Mouse (Mus musculus): ENCODE data around the gene Gucd1. TPM values are rescaled to one million over a fixed set of nuclear protein-coding genes. Genes with fewer than 3 reads are reported as not detected.
"Not testable (repeated sequence)": the region's sequence is repeated elsewhere in the genome, so short reads cannot be mapped to it uniquely, and the experiment has no call there.

Gucd1 gene
- total RNA-seq, 4 experiments from 2014 or later = 46.7 to 68.3 (median 56.0) TPM

DNA sequence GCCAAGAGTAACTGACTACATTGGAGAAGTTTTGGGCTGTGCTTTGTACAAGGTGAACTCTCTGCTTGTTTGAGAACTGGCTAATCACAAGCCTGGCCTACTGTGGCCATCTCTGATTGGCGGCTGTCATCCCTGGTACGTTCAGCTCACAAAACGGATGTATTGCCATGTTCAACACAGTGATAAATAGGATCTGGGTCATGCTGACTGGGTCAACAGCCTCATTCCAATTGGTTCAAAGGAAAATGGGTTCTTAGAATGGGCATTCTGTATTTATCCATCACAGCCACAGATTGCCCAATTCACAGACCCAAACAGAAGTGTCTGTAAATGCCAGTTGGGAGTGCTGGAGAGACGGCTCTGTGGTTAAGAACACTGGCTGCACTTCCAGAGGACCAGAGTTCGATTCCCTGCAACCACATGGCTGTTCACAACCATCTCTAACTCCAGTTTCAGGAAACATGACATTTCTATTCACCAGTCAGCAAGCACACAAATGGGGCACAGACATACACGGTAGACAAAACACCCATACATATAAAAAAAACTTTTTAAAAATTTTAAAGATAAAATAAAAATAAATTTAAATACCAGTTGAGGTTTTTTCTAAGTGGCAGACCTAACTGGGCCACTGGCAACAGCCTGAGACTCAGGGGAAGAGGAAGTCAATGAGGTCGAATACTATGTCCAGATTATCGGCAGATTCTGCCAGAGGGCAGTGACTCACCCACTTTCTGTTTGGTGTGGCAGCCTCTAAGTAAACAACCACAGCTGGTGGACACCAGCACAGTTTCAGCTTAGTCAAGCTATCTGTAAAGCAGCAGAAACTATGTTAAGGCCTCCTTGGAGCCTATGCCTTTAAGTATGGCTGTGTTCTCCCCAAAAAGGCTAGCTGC lies 13.3 kb downstream of the Gucd1 start:
- DNase-seq (ENCODE audit: low spot score in 2 of 2) = no peak

DNA sequence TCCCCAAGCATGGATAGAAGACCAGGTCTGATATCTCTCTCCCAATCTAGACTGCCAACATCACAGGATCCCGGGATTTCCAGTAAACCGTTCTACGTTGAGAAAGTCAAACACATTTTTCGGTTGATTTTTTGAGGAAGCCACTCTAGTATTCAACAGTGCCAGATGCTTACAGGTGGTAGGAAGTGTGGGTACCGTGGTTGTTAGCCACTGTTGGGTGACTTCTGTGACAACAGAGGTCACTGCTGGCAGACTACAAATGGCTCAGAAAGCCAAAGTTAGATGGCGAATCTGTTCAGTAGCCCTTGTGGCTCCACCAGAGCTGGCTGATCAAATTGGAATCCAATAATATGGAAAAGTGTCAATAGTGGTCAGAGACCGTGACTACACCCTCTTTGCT lies 14.1 kb downstream of the Gucd1 start:
- no peak for DNase-seq (ENCODE audit: low spot score in 2 of 2)

DNA sequence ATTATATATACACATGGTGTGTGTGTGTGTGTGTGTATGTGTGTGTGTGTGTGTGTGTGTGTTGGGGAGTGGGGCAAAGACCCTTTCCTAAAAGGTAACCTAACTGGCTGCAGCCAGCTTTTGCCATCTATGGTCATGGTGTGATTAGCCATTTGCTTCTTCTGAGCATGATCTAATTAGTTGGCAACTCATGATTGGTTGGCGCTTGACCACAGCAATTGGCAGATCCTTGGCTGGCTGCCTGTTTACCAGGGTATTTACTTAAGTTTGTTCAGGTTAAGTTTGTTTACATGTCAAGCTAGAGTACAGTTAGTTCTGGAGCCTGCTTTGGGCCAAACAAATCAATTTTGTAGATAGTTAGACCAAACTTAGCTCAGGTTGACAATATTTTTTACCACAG lies 16.1 kb downstream of the Gucd1 start:
- DNase-seq (ENCODE audit: low spot score in 2 of 2) = no peak

DNA sequence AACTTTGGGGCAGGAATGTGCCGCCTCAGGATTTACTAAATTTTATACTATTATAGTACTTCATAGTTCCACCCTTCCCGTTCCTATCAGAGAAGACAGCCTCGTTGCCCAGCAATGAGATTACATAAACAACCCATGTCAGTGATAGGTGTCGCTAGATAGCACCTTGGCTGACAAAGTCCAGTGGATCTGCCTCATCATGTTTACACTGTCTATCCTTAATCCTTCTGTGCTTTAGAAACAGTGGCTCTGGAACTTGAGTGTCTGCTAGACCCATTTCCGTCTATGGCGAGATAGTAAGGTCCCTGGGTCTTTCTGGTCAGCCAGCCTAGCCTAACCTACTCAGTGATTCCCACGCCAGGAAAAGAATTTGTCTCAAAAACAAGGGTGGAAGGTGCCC lies 17.4 kb downstream of the Gucd1 start:
- DNase-seq (ENCODE audit: low spot score in 2 of 2) = no peak

DNA sequence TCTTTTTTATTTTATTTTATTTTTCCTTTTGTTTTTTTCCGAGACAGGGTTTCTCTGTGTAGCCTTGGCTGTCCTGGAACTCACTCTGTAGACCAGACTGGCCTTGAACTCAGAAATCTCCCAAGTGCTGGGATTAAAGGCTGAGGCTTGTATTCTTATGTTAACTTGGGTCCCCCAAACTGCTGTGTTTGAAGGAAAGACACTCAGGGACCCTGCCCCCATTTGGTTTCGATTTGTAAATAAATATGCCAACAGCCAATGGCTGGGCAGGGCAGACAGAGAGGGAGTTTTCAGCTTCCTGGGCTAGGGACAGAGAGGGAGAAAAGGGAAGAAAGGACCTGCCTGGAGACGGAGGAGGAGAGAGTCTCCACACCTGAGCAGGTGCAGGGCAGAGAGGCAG lies 18.0 kb downstream of the Gucd1 start:
- DNase-seq (ENCODE audit: low spot score in 2 of 2) = no peak

DNA sequence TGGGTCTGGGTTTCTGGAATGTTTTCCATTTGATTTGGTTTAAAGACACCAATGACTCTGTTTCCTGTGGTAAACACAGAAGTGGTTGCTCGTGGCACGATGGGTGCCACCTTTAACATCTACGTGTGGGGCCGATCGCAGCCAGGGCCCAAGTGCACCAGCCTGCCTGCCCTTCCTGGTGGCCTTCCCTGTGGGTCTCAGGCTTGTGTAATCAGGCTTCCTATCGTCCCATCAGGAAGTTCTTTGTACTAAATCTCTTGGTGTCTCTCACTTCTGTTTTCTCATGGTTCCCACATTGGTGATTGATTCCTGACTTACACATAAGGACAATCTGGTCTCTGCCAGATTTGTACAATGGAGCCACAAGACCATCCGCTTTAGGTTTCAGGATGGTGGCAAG lies 18.6 kb downstream of the Gucd1 start:
- not testable (repeated sequence) for DNase-seq (ENCODE audit: low spot score in 2 of 2)

DNA sequence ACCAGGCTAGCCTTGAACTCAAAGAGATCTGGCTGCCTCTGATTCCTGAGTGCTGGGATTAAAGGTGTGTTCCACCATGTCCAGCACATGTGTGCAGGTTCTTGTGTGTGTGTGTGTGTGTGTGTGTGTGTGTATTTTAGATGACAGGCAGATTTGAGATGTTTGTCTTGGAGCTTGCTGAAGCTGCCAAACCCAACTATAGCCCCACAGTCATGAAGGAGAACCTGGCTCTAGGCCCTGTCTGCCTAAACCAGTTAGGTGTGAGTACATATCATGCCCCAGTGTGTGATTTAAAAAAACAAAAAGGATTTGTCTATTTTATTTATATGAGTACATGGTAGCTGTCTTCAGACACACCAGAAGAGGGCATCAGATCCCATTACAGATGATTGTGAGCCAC lies 21.9 kb downstream of the Gucd1 start:
- no peak for DNase-seq (ENCODE audit: low spot score in 2 of 2)

DNA sequence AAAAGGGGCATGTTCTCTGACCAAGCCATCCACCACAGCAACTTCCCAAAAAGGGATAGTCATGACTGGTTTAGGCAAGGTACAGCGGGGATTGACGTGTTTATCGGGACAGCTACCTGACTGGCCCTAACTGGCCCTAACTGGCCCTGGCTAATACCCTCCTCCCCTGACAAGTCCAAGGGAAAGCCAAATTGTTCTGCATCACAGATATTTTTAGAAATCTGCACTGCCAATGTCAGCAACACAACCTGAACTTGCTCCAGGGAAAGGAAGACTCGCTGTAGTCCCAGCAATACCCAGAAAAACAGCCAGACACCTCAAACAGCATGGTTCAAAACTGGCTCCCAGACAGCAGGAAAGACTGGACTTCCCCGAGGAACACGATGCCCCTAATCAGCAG lies 22.5 kb downstream of the Gucd1 start:
- DNase-seq (ENCODE audit: low spot score in 2 of 2) = peak in 1 of 2 experiments; percentile 48

DNA sequence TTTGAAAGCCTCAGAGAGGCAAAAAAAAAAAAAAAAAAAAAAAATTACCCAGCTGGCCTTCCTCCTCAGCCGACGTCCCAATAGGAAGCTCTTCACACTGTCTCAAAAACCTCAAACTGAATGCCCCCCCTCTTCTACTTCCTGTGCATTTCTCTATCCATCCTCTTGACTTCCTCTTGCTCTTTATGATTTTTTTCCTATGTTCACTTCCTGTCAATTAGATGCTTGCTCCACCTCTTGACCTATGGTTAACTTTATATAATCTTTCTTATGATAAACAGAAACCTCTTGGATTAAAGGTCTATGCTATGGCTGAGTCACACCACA lies 25.9 kb downstream of the Gucd1 start:
- DNase-seq (ENCODE audit: low spot score in 2 of 2) = no peak

DNA sequence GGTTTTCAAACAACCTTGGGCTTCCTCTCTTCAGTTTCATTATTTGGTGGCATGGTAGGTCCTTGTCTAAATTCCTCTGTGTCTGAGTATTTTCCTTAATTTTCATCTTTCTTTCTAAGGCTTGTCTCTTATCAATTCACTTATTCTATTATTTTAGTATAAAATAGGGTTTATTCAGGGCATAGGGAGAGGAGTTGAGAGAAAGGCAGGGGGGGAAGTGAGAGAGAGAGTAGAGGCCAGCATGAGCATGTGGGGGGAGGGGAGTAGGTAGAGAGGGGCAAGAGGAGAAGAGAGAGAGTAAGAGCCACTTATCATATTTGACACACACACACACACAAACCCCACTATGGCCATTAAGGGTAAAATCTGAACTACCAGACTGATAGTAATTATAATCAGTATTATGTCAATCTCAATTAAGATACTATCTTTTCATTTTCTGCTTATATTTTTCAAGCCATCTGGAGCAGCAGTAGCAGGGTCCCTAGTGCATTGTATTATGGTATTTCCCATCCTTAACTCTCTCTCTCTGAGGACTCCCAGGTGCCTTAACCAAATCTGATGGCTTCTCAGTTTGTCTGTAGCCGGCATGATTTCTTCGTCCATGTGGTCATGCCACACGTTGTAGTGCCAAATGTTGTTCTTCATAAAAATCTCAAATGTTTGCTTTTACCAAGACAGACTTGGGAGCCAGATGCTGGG lies 26.4 kb downstream of the Gucd1 start:
- DNase-seq (ENCODE audit: low spot score in 2 of 2) = no peak

DNA sequence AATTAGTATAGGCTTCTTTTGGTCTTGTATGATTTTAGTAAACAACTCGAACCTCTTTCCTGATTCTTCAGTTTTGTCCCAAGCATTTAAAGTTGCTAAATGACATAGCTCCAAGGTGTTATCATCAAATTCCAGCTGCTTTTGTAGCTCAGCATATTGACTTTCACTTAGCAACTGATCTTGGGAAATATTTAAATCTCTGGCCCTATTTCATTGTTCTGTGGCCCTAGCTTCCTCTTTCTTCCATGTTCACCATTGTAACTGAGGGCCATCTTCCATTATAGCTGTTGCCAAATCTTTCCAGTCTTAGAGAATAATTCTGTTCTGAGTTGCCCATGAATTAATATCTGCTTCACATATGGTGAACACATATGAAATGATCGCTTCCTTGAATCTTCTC lies 27.0 kb downstream of the Gucd1 start:
- no peak for DNase-seq (ENCODE audit: low spot score in 2 of 2)

DNA sequence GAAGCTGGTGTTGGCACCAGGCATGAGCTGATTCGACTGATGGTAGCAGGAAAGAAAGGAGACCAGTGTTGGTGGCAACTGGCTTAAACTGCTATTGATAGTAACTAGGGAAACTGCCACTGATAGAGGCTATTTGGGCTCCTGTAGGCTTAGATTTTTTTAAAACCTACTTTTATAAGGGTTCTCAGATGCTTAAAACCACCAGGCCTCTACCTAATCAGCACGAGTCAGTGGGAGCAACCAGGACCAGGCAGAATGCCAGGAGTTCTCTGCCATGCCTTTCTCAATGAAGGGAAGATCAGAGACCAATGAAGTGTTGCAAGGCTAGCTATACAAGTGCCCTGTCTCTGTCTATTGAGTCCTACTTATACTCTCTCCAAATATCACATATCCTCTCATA lies 28.2 kb downstream of the Gucd1 start:
- no peak for DNase-seq (ENCODE audit: low spot score in 2 of 2)

DNA sequence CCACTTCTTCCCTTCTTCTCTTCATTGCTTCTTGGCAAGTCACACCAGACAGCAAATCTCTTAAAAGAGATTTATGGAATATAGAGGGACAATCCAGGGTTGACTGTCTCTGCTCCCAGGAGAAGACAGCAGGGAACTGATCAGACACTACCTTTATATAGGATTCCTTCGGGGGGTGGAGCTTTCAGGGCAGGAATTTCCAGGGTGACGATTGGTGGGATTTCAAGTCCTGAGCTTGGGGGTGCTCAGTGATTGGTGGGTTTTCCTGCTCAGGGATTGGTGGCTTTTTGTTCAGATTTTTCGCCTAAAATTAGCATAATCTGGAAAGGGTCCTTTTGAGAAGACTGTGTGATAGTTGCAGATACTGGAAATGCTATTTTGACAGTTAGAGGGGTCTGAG lies 30.6 kb downstream of the Gucd1 start:
- DNase-seq (ENCODE audit: low spot score in 2 of 2) = no peak

DNA sequence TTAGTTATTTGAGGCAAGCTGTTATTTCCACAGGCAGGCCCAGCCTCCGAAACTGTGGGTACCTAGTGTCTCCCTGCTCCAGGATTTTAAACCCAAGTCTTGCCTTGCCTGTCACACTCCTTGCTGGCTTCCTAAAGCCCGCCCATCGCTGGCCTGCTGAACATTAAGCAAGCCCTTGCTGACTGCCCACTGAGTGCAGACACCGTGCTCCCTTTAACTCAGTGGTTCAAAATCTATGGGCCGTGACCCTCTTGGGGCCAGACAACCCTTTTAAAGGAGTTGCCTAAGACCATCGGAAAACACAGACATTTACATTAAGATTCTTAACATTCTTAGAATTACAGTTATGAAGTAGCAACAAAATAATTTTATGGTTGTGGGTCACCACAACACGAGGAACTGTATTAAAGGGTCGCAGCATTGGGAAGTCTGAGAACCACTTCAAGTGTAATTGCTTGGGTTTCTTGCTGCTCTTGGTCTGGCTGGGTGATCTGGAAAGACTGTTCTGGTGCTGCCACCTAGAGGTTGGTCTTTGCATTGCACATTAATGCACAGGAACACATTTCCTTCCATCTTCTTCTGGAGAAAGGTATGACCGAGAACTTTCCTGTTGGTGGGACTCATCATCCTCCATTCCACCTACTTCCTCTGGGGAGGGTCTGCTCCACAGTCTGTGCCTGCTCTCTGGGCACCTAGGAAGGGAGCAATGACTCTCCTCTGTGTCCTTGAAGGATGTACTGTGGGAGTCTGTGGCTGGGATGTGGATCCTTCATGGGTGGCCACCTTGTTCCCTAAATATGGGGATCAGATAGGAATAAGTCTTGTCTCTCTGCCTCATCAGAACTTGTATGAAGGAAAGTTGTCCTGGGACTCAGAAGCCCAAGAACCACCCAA lies 31.4 kb downstream of the Gucd1 start:
- peak; percentile 54 to 57 for DNase-seq (ENCODE audit: low spot score in 2 of 2)

DNA sequence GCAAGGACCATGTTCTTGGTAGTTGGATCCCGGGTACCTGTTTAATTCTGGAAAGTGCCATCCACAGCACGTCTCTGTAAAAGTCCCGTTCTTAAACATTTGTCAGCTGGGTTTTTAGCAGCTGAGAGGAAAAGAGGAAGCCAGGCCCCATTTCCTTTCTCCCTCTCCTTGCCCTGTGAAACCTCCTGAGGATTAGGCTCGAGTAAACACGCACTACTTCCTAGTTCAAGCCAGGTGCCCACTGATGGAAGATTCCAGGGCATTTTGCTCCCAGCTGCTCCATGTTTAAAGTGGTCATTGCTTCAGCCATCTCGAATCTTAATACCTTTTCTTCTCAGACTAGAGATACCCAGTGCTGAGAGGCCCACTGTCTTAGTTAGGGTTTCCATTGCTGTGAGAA lies 33.0 kb downstream of the Gucd1 start:
- DNase-seq (ENCODE audit: low spot score in 2 of 2) = no peak

DNA sequence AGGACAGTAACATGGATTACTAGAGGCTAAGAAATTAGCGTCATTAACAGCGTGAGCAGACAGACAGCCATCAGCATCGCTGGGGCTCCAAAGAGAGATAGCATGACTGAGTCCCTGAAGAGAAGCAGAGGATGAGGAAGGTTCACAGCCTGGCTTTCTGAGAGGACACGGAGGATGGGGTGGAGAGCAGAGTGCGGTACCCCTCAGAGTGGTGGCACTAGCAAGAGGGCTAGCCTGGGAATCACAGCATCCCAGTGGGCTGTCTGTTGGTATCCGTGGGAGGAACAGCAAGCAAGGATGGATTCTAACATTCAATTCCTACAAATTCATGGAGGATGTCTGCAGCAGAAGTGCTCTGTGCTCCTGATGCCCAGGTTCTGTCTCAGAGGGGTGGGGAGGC lies 33.7 kb downstream of the Gucd1 start:
- no peak for DNase-seq (ENCODE audit: low spot score in 2 of 2)

DNA sequence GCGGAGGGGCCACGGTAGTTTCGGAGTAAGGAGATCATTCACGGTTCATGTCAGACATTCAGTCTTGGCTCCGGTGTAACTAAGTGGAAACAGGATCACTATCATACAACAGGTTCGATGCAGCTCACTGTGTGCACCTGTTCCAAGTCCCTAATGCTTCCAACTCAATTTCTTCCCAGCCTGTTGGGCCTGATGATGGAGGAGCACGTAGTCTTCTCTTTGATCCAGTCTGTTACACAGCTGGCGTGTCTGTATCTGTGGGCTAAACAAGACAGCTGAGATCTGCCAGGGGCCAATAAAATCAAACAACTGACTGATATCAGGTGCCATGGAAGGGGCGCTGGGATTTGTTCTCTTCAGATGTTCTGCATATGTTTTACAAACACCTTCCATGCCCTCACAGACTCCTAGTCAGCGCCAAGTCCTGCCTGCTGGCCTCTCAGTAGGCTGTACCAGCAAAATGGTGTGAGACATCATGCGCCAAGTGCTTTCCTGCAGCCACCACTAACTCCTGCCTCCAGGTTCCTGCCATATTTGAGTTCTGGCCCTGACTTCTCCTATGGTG lies 34.8 kb downstream of the Gucd1 start:
- no peak for DNase-seq (ENCODE audit: low spot score in 2 of 2)

DNA sequence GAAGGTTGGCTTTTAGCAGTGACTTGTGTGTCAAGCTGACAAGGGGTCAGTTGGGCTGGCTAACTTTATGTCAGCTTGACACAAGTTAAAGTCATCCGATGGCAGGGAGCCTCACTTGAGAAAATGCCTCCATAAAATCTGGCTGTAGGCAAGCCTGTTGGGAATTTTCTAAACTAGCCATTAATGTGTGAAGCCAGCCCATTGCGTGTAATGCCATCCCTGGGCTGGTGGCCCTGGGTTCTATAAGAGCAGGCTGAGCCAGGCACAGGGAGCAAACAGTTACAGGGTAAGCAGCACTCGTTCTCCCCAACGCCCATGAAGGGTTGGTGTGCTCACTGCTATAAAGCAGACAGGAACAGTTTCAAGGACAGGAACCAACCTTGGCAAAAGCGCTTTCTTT lies 35.5 kb downstream of the Gucd1 start:
- DNase-seq (ENCODE audit: low spot score in 2 of 2) = no peak

DNA sequence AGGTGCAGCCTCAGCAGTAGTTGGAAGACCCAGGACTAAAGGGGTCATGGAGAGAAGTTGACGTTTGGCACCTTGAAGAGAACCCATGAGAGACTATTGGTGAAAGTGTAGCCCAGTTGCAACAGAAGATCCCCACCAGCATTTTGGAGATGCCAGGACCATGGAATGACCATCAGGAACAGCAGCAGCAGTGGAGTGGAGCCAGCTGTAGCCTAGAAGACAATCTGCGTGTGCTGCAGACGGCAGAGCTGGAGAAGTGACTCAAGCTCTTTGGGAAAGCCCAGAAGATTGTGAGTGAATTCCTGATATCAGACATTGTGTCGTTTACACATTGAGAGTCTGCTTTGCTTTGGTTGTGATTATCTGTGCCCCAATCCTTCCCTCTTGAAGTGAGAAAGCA lies 36.1 kb downstream of the Gucd1 start:
- DNase-seq (ENCODE audit: low spot score in 2 of 2) = no peak

DNA sequence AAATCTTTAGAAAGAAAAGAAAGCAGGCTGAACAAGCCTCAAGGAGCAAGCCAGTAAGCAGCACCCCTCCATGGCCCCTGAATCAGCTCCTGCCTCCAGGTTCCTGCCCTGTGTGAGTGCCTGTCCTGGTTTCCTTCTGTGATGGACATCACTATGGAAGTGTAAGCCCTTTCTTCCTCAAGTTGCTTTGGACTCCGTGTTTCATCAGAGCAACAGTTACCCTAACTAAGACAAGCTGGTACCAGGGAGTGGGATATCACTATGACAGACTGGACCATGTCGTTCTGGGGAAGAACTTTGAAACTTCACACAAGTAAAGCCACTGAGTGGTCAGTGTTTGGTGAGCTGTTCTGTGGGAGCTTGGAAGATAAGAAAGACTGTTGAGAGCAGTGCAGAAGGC lies 37.8 kb downstream of the Gucd1 start:
- no peak for DNase-seq (ENCODE audit: low spot score in 2 of 2)

DNA sequence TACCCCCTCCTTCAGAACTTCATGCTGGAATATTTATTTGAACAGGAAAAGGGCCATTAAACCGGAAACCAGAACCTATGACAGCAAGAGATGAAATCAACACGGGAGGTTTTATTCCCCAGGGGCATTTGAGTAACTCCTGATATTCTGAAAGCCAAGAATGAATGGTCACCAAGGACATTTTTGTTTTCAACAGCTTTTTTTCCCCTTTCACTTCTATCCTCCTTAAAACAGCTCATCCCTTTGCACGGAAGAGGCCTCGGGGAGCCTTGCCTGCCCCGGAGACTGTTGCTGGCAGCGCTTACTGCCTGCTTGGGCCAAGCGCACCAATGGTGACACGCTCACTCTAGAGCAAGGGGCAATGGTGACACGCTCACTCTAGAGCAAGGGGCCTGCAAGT lies 40.7 kb downstream of the Gucd1 start:
- DNase-seq (ENCODE audit: low spot score in 2 of 2) = peak in 1 of 2 experiments; percentile 50
